ENCODE assay signal across 9 mouse cellular contexts in genomic region chr5:107513583-107513982, GRCm38 (mm10). TPM values are rescaled to one million over a fixed set of nuclear protein-coding genes. Genes with fewer than 3 reads are reported as not detected.
DNase-seq lines count a peak whose midpoint lies in the region; ATAC-seq and TF ChIP-seq lines count a peak whose summit lies in the region.
"Had no signal": no experiment of that assay in that cellular context is flagged by ENCODE, and none has a peak within 500 bp of the region (broad histone marks: within the 10 kb centered on the region; RNA-seq: fewer than 3 reads in every experiment).

No protein-coding gene starts in this region.

- DNase-seq in heart, adult 18-20 months, result peak; percentile 17 to 40
- DNase-seq in 3134 (ENCODE audit: extremely low read depth, insufficient read length, low spot score), result peak; percentile 35
- peak; percentile 43 to 71 for DNase-seq in adrenal gland, adult (ENCODE audit: inconsistent age in 2 of 2, low spot score in 1 of 2)
- DNase-seq in gastrocnemius, postnatal 36 days, result peak; percentile 9 to 32

- no peaks in the 10 kb centered on the region for H3K36me3 ChIP-seq in heart, embryonic 12.5 days
- H3K36me3 ChIP-seq in liver, embryonic 12.5 days, result no peaks in the 10 kb centered on the region
- no peaks in the 10 kb centered on the region for H3K36me3 ChIP-seq in small intestine, adult 2 months (ENCODE audit: control insufficient read depth, insufficient read depth, low read length)

- H3K27me3 ChIP-seq in heart, embryonic 12.5 days (replicated peaks), result no peaks in the 10 kb centered on the region
- no peaks in the 10 kb centered on the region; the same call in 1 of the 2 replicates for H3K27me3 ChIP-seq in liver, embryonic 12.5 days (replicated peaks)
- H3K27me3 ChIP-seq in small intestine, adult 2 months (ENCODE audit: control insufficient read depth, insufficient read depth, low read length), result no peaks in the 10 kb centered on the region
- H3K27me3 ChIP-seq: limb, embryonic 12.5 days had no signal

- no peaks in the 10 kb centered on the region for H3K4me1 ChIP-seq in heart, embryonic 12.5 days (replicated peaks)
- H3K4me1 ChIP-seq in cortical plate, adult 2 months (ENCODE audit: control insufficient read depth, insufficient read depth, low read length), result peaks cover 2% of the 10 kb centered on the region
- peaks cover 10% of the 10 kb centered on the region for H3K4me1 ChIP-seq in liver, embryonic 12.5 days
- no peaks in the 10 kb centered on the region for H3K4me1 ChIP-seq in small intestine, adult 2 months (ENCODE audit: control insufficient read depth, insufficient read depth, insufficient read length, low read length)
- H3K4me1 ChIP-seq: limb, embryonic 12.5 days had no signal

- 43% methylated on average over 7 of the region's 7 CpGs for WGBS in heart, embryonic 12.5 days
- WGBS in liver, embryonic 12.5 days (ENCODE audit: insufficient replicate concordance), result 32% methylated on average over 7 of the region's 7 CpGs
- 16% methylated on average over 7 of the region's 7 CpGs for WGBS in small intestine, adult 2 months

- H3K4me2 ChIP-seq in heart, embryonic 12.5 days, result no peak overlapping the region
- no peak overlapping the region for H3K4me2 ChIP-seq in liver, embryonic 12.5 days
- H3K4me2 ChIP-seq: limb, embryonic 12.5 days had no signal

- no peak overlapping the region for H3K4me3 ChIP-seq in heart, embryonic 12.5 days
- H3K4me3 ChIP-seq in cortical plate, adult 2 months (ENCODE audit: insufficient read depth, low read length), result no peak overlapping the region
- H3K4me3 ChIP-seq in liver, embryonic 12.5 days, result no peak overlapping the region
- no peak overlapping the region for H3K4me3 ChIP-seq in small intestine, adult 2 months (ENCODE audit: low read depth, low read length)
- H3K4me3 ChIP-seq: limb, embryonic 12.5 days had no signal

- peak; percentile 60 for TF ChIP-seq CTCF in cortical plate, adult 2 months (IDR thresholded peaks at IDR 0.05; ENCODE audit: extremely low read depth, insufficient read depth, low read length)
- TF ChIP-seq CTCF in small intestine, adult 2 months (IDR thresholded peaks at IDR 0.05; ENCODE audit: extremely low read depth, insufficient read length, insufficient replicate concordance, low read depth, low read length), result peak; percentile 77; the same call in 1 of the 2 replicates

- H3K9ac ChIP-seq in heart, embryonic 12.5 days, result no peak overlapping the region
- no peak overlapping the region for H3K9ac ChIP-seq in liver, embryonic 12.5 days
- H3K9ac ChIP-seq: limb, embryonic 12.5 days had no signal

- H3K9me3 ChIP-seq in heart, embryonic 12.5 days (replicated peaks), result no peaks in the 10 kb centered on the region
- H3K9me3 ChIP-seq in liver, embryonic 12.5 days (replicated peaks), result no peaks in the 10 kb centered on the region
- H3K9me3 ChIP-seq: limb, embryonic 12.5 days had no signal

- TF ChIP-seq POLR2A in cortical plate, adult 2 months (IDR thresholded peaks at IDR 0.05; ENCODE audit: extremely low read depth, insufficient read depth, low read length), result no peak
- no peak for TF ChIP-seq POLR2A in small intestine, adult 2 months (IDR thresholded peaks at IDR 0.05; ENCODE audit: low read depth, low read length)

- intact Hi-C loops in gastrocnemius, postnatal 36 days (cut with DNase I), result loop anchor here (5.0 kb wide), 1 partner anchor 156 kb away; no protein-coding TSS in a partner anchor

- H3K27ac ChIP-seq in heart, embryonic 12.5 days (ENCODE audit: poor library complexity, severe bottlenecking), result no peak overlapping the region
- H3K27ac ChIP-seq in cortical plate, adult 2 months (ENCODE audit: insufficient read depth, low read length), result no peak overlapping the region
- H3K27ac ChIP-seq in liver, embryonic 12.5 days, result no peak overlapping the region
- no peak overlapping the region for H3K27ac ChIP-seq in small intestine, adult 2 months (ENCODE audit: insufficient read depth, low read depth, low read length)
- H3K27ac ChIP-seq: limb, embryonic 12.5 days had no signal

- no peak for ATAC-seq in heart, embryonic 12.5 days (ENCODE audit: insufficient number of reproducible peaks, low FRiP score)
- ATAC-seq in liver, embryonic 12.5 days, result peak; percentile 70

RNA-seq across cellular contexts. Expression of gene Gm42669, which starts 6.2 kb away (rescaled TPM):
- total RNA-seq in heart, adult 18-20 months (2021), result not detected
- 0.13 and 0.21 TPM in 2 replicates for polyA plus RNA-seq in heart, embryonic 12.5 days (2016; fragmentation: Nextera tagmentation; extraction: Ambion mirVana)
- polyA plus RNA-seq in cortical plate, adult 2 months (2012; rRNA removed), result 0.89 and 0.96 TPM in 2 replicates
- total RNA-seq in gastrocnemius, postnatal 36 days (2021), result not detected
- 0.06 TPM in 1 of 2 replicates, not detected in the other for polyA plus RNA-seq in liver, embryonic 12.5 days (2016; fragmentation: Nextera tagmentation; extraction: Ambion mirVana)
- polyA plus RNA-seq in small intestine, adult 2 months (2012; rRNA removed), result 0.06 TPM in 1 of 2 replicates, not detected in the other

RNA-seq across cellular contexts. Expression of gene 1700028K03Rik, which starts 20.9 kb away (rescaled TPM):
- total RNA-seq in heart, adult 18-20 months (2021), result not detected
- 0.10 and 0.26 TPM in 2 replicates for polyA plus RNA-seq in heart, embryonic 12.5 days (2016; fragmentation: Nextera tagmentation; extraction: Ambion mirVana)
- 0.73 and 0.81 TPM in 2 replicates for polyA plus RNA-seq in cortical plate, adult 2 months (2012; rRNA removed)
- not detected for total RNA-seq in gastrocnemius, postnatal 36 days (2021)
- 0.17 TPM in 2 replicates for polyA plus RNA-seq in liver, embryonic 12.5 days (2016; fragmentation: Nextera tagmentation; extraction: Ambion mirVana)
- not detected in 2 replicates for polyA plus RNA-seq in small intestine, adult 2 months (2012; rRNA removed)
